Mouse (Mus musculus) E14TG2a.4 (cell line): ENCODE measurements around the gene Ccdc117.

ENCODE experiments used
- H3K27me3 ChIP-seq: 2 replicates; pipeline ENCODE4 v1.6.1; 2014; ENCODE audit warnings: low read length, control low read depth; ENCODE audit not compliant: insufficient read depth
- H3K36me3 ChIP-seq: 2 replicates; pipeline ENCODE4 v1.6.1; 2014; ENCODE audit warnings: low read length, control low read depth; ENCODE audit not compliant: insufficient read depth
- H3K4me1 ChIP-seq: replicated peaks from 2 replicates; pipeline ENCODE4 v1.6.1; 2014; ENCODE audit warnings: low read depth, low read length, control low read depth
- H3K4me3 ChIP-seq: replicated peaks from 2 replicates; pipeline ENCODE4 v1.5.1; 2014; ENCODE audit warnings: mild to moderate bottlenecking, low read length
- H3K9me3 ChIP-seq: 2 replicates; pipeline ENCODE4 v1.6.1; 2014; ENCODE audit warnings: low read length, control low read depth
- CTCF ChIP-seq: conservative IDR thresholded peaks from 2 replicates; pipeline ENCODE4 v1.5.1; 2014; ENCODE audit warnings: low read length
- NANOG ChIP-seq: IDR thresholded peaks from 2 replicates; pipeline ENCODE4 v1.6.1; 2014; ENCODE audit warnings: borderline replicate concordance, low read length, mixed read lengths
- POU5F1 ChIP-seq: IDR thresholded peaks from 2 replicates; pipeline ENCODE4 v1.6.1; 2014; ENCODE audit warnings: low read length, borderline replicate concordance

Gene Ccdc117

DNA sequence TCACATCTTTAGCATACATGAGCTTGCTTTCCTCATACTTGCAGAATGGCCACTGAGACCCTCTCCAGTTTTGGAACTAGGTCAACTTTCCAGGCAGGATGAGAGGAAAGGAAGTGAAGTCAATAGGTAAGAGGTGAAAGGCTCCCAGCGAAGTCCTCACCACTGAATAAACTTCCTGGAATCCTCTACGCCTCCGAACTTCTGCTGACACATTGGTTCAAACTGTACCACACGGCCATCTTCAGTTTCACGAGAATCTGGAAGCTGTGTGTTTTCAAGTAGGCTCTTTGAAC, 31.9 kb downstream of the Ccdc117 start:
- H3K4me3 ChIP-seq, result no peak overlapping the region
- peaks cover 85% of the 10 kb centered on the region for H3K4me1 ChIP-seq
- no peaks in the 10 kb centered on the region for H3K9me3 ChIP-seq
- H3K36me3 ChIP-seq, result no peaks in the 10 kb centered on the region
- TF ChIP-seq POU5F1, result no peak
- TF ChIP-seq CTCF, result no peak
- no peak for TF ChIP-seq NANOG
- no peaks in the 10 kb centered on the region for H3K27me3 ChIP-seq

DNA sequence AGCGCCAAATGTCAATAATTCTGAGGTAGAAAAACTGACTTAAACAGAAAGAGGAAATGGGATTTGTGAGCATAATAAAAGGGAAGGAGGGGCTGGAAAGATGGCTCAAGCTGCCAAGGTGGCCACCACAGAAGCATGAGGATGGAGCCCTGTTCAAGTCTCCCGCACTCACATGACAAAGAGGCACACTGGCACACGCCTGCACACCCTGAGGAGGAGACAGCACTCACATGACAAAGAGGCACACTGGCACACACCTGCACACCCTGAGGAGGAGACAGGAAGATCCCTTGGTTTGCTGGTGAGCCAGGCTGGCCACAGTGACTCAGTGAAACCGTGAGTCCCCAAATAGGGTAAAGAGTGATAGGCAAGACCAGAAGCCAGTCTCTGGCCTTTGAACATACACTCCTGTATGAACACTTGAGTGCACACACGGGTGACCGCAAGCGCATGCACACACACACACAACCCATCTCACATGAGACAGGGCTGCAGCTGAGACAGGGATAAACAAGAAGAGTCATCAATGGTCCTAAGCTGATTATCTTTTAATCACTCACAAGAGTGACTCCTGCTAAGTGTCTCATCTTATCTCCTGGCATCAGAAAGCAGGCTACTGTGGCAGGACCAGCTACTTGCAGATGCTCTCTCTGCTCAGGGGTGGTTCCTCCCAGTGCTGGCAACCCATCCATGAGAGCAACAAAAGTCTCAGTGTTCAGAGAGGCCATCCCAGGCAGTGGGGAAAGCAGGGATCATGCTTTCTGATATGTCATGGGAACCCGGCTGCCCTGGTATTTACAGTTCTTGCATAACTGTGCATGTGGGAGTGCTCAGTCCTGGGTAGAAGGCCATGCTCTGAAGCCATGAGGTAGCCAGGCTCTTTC, 32.5 kb downstream of the Ccdc117 start:
- no peaks in the 10 kb centered on the region for H3K36me3 ChIP-seq
- H3K4me1 ChIP-seq, result peaks cover 84% of the 10 kb centered on the region
- H3K9me3 ChIP-seq, result no peaks in the 10 kb centered on the region
- H3K4me3 ChIP-seq, result no peak overlapping the region
- no peaks in the 10 kb centered on the region for H3K27me3 ChIP-seq
- no peak for TF ChIP-seq NANOG
- no peak for TF ChIP-seq CTCF
- TF ChIP-seq POU5F1, result no peak

DNA sequence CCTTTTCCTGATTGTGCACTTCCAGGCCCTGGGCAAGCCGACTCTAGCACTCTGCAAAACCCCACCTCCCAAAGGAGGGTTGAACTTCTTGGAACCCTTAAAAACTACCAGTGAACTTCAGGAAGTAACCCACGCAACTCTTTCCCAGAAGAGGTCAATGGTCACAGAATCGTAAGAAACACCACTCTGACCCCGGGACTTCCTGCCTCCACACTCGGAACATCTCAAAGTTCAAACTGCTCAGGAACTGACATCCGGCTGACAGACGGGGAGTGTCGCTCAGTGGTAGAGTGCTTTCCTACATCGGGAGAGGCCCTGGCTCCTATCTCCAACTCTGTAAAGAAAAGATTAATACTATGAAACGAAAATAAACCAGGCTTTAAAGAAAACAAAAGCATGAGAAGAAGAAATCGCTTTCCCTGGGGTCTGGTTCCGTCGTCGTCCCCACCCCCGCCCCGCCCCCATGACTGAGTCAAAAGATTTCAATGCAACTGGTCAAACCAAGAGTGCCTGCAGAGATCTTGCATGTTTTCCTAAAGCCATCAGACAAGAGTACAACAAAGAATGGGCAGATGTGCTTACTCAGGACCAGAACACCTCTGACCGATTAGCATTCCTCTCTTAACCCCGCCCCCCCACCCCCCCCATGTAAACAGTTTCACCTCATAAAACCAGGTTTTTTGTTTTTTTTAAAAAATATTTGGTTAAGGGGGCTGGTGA, 36.0 kb downstream of the Ccdc117 start:
- no peaks in the 10 kb centered on the region for H3K27me3 ChIP-seq
- peak overlapping the region; percentile 56 for H3K4me3 ChIP-seq
- no peak; the same call in 1 of the 2 replicates for TF ChIP-seq NANOG
- TF ChIP-seq CTCF, result no peak
- TF ChIP-seq POU5F1, result no peak
- H3K9me3 ChIP-seq, result peaks cover 14% of the 10 kb centered on the region
- no peaks in the 10 kb centered on the region; the same call in 1 of the 2 replicates for H3K36me3 ChIP-seq
- peaks cover 73% of the 10 kb centered on the region for H3K4me1 ChIP-seq

DNA sequence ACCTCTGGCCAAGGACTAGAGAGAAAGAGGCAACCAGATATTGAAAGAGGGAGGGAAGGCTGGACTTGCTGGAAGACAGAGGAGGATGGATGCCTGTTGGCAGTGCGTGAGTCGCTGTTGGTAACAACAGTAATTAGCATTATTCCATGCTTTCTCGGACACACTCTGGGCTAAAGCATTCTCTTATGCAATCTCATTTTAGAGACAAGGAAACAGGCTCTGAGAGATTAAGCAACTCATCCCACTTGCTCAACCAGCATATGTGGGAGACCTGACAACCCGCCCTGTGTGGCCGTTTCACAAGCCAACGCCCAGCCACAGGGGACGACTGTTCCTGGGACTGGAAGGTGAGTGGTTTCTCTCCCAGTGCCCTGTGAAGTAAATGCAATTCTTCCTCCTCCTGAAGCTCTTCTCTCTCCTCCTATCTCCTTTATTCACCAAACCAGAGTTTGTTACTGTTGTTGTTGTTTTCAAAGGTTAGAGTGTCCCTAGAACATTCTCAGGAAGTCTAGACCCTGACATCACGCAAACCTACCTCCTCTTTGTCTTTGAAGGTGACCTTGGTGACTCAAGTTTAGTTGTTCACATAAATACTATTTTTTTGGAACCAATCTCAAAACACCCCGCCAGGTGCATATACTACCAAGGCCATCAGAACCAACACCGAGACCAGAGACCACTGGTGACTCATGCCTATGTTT, 39.5 kb downstream of the Ccdc117 start:
- H3K36me3 ChIP-seq, result no peaks in the 10 kb centered on the region; the same call in 1 of the 2 replicates
- peak overlapping the region; percentile 20 for H3K4me3 ChIP-seq
- peaks cover 78% of the 10 kb centered on the region for H3K4me1 ChIP-seq
- TF ChIP-seq NANOG (no peak), POU5F1 (no peak), CTCF (no peak)
- no peaks in the 10 kb centered on the region for H3K27me3 ChIP-seq
- peaks cover 14% of the 10 kb centered on the region for H3K9me3 ChIP-seq

DNA sequence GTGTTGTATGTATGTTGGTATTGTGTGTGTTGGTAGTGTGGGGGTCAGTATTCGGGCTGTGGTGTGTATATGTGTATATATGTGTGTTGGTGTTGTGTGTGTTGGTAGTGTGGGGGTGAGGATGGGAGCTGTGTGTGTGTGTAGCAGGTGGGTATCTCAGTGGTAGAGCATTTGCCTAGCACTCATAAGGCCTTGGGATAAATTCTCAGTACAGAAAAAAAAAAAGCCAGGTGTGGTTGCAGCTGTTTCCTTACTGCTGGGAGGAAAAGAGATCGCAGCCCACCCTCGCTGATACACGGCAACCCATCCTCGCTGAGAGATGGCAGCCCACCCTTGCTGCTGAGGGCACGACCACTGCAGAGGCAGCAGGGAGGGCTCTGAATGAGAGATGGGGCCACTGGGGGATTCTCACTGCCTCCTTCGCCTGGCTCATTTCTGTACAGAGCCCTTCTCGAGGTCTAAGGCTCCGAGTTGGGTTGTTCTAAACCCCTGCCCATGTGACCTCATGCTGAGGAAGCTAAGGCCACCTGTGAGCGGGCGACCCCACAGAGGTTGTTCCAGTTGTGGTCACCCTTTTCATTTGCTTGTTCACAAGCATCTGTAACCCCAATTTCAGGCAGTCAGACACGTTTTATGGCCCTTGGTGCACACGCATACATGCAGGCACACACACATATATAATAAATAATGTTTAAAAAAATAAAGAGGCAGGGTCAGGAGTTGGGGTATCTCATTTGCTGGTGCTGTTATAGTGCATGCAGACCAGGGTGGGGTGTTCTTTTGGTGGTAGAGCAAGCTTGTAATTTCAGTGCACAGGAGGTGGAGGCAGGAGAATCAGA, 40.9 kb downstream of the Ccdc117 start:
- H3K4me1 ChIP-seq, result peaks cover 84% of the 10 kb centered on the region
- TF ChIP-seq CTCF, result no peak
- TF ChIP-seq NANOG, result no peak
- no peak for TF ChIP-seq POU5F1
- no peaks in the 10 kb centered on the region; the same call in 1 of the 2 replicates for H3K36me3 ChIP-seq
- no peaks in the 10 kb centered on the region for H3K27me3 ChIP-seq
- peaks cover 14% of the 10 kb centered on the region for H3K9me3 ChIP-seq
- H3K4me3 ChIP-seq, result peak overlapping the region; percentile 39; the same call in 1 of the 2 replicates

DNA sequence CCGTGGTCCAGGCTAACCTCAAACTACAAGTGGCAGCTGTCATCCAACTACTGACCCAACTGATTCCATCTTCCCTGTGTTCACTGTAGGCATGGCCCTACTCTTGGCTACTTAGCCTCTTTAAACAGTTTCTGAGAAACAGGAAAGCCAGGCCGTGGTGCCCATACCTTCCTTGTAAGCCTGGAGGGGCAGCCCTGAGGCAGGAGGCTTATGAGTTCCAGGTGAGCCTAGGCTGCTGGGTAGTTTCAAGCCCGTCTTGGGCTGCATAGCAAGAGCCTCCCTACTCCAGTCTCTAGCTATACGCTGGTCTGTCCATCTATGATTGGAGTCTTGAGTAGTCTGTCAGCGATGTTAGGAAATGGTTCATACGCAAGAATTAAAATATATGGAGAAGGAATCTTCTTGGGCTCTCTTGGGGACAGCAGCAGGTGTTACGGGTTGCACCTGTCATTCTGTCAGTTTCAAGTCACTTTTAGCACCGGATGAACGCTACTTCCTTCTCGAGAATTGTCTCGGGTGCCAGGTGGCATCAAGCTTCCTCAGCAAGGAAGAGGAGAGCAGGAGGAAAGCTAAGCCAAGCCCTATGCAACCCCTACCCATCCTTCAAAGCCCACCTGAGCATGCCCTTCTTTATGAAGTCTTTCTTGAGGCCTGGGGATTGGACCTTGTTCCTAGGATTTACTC, 41.9 kb downstream of the Ccdc117 start:
- Histone ChIP-seq H3K9me3 (peaks cover 14% of the 10 kb centered on the region), H3K4me3 (peak overlapping the region; percentile 57), H3K27me3 (no peaks in the 10 kb centered on the region), H3K4me1 (peaks cover 83% of the 10 kb centered on the region), H3K36me3 (no peaks in the 10 kb centered on the region; the same call in 1 of the 2 replicates)
- no peak for TF ChIP-seq CTCF

DNA sequence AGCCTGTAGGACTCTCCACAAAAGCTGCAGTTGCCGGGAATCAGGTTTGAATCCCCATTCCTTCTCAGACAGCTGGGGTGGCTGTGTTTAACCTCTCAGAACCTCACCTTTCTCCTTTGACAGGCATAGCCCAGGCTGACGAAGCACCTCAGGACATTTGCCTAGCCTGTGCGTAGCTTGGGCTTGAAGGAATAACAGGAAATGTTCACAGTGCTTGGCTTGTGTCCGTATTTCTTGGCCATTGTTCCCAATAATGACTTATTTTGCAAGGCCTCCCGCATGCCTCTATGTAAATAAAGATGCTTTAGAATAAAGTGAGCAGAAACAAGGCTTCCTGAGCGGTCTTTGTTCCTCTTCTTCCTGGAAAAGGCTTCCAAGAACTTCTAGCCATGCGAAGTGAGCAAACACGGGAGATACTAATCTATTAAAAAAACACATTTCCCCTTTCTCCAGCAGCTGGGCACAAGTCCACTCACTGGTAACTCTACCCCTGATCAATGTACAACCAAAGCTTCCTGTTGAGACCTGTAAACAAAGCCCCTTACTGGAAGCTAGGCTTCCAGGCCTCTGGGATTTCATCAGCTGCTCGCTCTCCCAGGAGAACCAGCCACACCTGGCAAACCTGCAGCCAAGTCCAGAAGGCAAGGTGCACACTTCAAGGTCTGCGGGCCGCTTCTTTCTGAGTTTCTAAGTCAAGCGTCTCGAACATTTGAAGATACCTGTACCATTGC, 42.9 kb downstream of the Ccdc117 start:
- Histone ChIP-seq H3K36me3 (no peaks in the 10 kb centered on the region; the same call in 1 of the 2 replicates), H3K27me3 (no peaks in the 10 kb centered on the region), H3K4me3 (peak overlapping the region; percentile 57), H3K9me3 (peaks cover 11% of the 10 kb centered on the region), H3K4me1 (peaks cover 85% of the 10 kb centered on the region)
- TF ChIP-seq NANOG (peak; percentile 49), POU5F1 (no peak)
